Mouse (Mus musculus) neural tube, embryonic 11.5 days (tissue): ENCODE data around the gene Hoxa10. TPM values are rescaled to one million over a fixed set of nuclear protein-coding genes. Genes with fewer than 3 reads are reported as not detected.

Experiments
- ATAC-seq: fragments of 200-750 bp; cut with Nextera tagmentation; 2 replicates; pipeline ENCODE4 v1.8.0; 2017; ENCODE audit warnings: moderate number of reproducible peaks, mild to moderate bottlenecking, moderate TSS enrichment, moderate library complexity; ENCODE audit not compliant: insufficient read depth, low FRiP score, low TSS enrichment
- DNase-seq: peaks from one replicate; pipeline ENCODE4 v3.0.0-alpha.2; 2015; ENCODE audit warnings: low spot score
- H3K27ac ChIP-seq: fragments of 300-500 bp; sonication (generic); 2 replicates; pipeline ENCODE4 v1.5.1; 2014; ENCODE audit warnings: low read depth, mild to moderate bottlenecking, low read length
- H3K27me3 ChIP-seq: fragments of 300-500 bp; sonication (generic); 2 replicates; pipeline ENCODE4 v1.6.1; 2014; ENCODE audit warnings: mild to moderate bottlenecking, low read length, mixed read lengths; ENCODE audit not compliant: control insufficient read depth, insufficient read depth
- H3K36me3 ChIP-seq: fragments of 300-500 bp; sonication (generic); 2 replicates; pipeline ENCODE4 v1.6.1; 2014; ENCODE audit warnings: mild to moderate bottlenecking, low read length, moderate library complexity, mixed read lengths; ENCODE audit not compliant: control insufficient read depth, insufficient read depth
- H3K4me1 ChIP-seq: fragments of 300-500 bp; sonication (generic); 2 replicates; pipeline ENCODE4 v1.6.1; 2014; ENCODE audit warnings: low read length, mixed read lengths; ENCODE audit not compliant: control insufficient read depth, insufficient read depth
- H3K4me2 ChIP-seq: fragments of 300-500 bp; sonication (generic); 2 replicates; pipeline ENCODE4 v1.6.1; 2014; ENCODE audit warnings: low read depth, mild to moderate bottlenecking, moderate library complexity
- H3K4me3 ChIP-seq: fragments of 300-500 bp; sonication (generic); 2 replicates; pipeline ENCODE4 v1.5.1; 2014; ENCODE audit warnings: low read depth, low read length
- H3K9ac ChIP-seq: fragments of 300-500 bp; sonication (generic); 2 replicates; pipeline ENCODE4 v1.6.1; 2014; ENCODE audit warnings: mild to moderate bottlenecking, low read length
- H3K9me3 ChIP-seq: fragments of 300-500 bp; sonication (generic); 2 replicates; pipeline ENCODE4 v1.6.1; 2016; ENCODE audit warnings: low read length; ENCODE audit not compliant: control insufficient read depth
- WGBS: fragments of 180-500 bp; shearing (Covaris S2); extraction: QIAGEN DNeasy Blood & Tissue Kit; methylation state at CpG from one replicate; pipeline ENCODE4 v1.1.7; 2014; 5-methylcytosine and 5-hydroxymethylcytosine counted together
- polyA plus RNA-seq: library from polyadenylated mRNA; unstranded; fragments of >200 nt; fragmentation: Nextera tagmentation; extraction: Ambion mirVana; gene quantifications from 2 replicates; pipeline ENCODE4 v1.2.1, GENCODE M21; 2014

Hoxa10 gene
- polyA plus RNA-seq, 1 experiment from 2014 or later: 72.8 TPM

DNA sequence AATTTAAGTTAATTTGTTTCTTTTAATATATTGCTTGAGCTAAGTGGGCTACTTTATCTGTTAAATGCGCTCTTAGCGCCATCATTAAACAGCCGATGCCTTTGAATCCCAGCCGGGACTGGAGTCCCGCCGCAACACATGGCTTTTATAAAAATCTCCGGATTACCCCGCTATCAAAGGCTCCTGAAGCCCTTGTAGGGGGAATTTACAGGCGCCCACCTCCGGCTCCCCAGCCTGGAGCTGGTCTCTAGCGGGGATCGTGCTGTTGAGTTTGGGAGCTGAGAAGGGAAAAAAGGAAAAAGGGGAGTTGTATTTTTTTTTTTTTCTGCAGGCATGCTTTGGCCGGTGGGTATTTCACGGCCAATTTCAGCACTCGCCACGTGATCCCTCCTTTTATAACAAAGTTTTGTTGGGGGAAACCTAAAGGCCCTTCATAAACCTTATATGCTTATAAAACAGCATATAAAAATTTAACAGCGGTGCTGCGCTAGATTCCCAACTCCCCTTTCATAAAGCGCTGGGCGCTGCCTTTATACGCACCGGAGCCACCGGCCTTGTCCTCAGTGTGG is 3.9 kb upstream of the Hoxa10 start:
- Histone ChIP-seq H3K36me3 (no peaks in the 10 kb centered on the region), H3K4me1 (0 out of 2 replicates have a peak, but pooled peaks cover 4% of the 10 kb centered on the region), H3K27ac (peak overlapping the region; percentile 34; the same call in 1 of the 2 replicates), H3K9ac (peak overlapping the region; percentile 60), H3K4me2 (peak overlapping the region; percentile 47), H3K27me3 (peaks cover 97% of the 10 kb centered on the region), H3K9me3 (no peaks in the 10 kb centered on the region), H3K4me3 (peak overlapping the region; percentile 40)
- WGBS: under 1% methylated on average over 23 of the region's 23 CpGs
- no peak for DNase-seq
- ATAC-seq: no peak

DNA sequence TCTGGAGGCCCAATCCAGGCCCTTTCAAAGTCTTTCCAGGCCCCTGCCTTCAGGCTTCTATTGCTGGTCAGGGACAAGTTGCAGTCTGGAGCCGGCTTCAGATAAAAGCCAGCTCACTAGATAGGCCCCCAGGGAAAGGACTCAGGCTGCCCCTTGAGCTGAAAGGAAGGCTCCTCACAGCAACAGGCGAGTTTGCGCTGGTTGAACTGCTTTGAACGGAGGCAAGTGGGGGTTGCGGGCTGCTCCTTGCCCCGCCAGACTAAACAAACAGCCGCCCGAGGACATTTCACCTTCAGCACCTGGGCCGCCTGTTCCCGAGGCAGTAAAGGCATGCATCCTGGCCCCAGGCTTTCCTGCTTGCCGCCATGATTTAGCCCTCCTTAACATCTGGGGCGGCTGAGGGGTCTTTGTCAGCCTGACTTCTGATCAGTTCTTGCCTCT is 3.0 kb upstream of the Hoxa10 start:
- Histone ChIP-seq H3K27me3 (peaks cover 94% of the 10 kb centered on the region), H3K4me3 (peak overlapping the region; percentile 40), H3K27ac (0 out of 2 replicates have a peak overlapping the region, but pooled peaks have one; percentile 27), H3K4me2 (peak overlapping the region; percentile 47), H3K9me3 (no peaks in the 10 kb centered on the region), H3K4me1 (0 out of 2 replicates have a peak, but pooled peaks cover 4% of the 10 kb centered on the region), H3K9ac (peak overlapping the region; percentile 60), H3K36me3 (no peaks in the 10 kb centered on the region)
- DNase-seq: no peak
- no peak for ATAC-seq
- WGBS: 0% methylated on average over 12 of the region's 12 CpGs

DNA sequence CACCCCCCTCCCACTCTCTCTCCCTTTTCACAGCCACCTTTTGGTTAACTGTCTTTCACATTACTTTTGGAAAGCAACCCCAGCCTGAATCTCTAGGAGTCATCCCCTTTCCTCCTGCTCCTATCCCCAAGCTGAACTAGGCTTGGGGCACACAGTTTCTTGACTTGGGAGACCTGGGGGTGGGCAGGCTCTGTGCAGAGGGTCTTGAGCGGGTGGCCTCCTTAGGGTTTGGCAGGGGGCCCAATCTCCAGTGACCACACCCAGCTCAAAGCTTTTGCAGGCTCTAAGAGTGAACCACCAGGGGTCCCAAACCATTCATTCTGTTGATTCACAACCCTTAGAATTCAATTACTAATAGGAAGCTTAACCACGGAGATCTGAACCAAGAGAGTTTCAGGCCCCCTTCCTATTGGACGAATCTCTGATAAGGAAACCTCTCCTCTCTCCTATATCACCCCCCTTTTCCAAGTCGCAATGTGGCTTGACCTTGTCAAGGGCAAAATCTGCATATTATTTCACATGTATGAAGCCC is 2.2 kb upstream of the Hoxa10 start:
- Histone ChIP-seq H3K36me3 (no peaks in the 10 kb centered on the region), H3K9ac (peak overlapping the region; percentile 60), H3K9me3 (no peaks in the 10 kb centered on the region), H3K27ac (no peak overlapping the region), H3K4me1 (0 out of 2 replicates have a peak, but pooled peaks cover 4% of the 10 kb centered on the region), H3K4me3 (peak overlapping the region; percentile 40), H3K4me2 (peak overlapping the region; percentile 47), H3K27me3 (peaks cover 89% of the 10 kb centered on the region)
- ATAC-seq: no peak
- no peak for DNase-seq
- WGBS: 2% methylated on average over 4 of the region's 4 CpGs

DNA sequence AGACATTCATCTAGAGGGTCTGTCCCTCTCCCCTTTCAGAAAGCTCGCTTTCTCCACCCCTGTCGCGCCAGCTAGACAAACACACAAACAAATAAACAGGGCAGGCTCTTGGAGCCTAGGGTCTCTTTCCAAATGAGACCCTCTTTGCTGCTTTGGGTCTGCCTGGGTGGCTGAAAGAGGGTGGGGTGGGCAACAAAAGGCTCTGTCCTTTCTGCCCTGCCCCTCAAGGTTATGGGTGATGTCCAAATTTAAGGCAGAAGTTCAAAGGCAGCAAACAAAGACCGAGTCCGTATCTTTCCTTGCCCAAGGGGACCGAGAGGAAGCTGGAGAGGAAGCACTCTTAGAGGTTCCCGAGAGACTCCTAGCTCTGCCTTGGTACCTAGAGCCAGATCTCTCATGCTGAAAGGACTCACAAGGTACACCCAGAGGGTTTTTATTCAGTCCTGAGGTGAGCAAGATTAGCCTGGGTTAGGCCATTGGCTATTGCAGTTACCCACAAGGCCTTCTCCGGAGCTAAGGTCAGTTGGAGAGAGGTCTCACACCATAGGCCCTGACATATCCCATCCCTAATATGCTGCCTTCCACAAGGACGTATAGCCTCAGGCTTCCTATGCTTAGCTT is 457 bp upstream of the Hoxa10 start:
- Histone ChIP-seq H3K9ac (peak overlapping the region; percentile 43; the same call in 1 of the 2 replicates), H3K36me3 (no peaks in the 10 kb centered on the region), H3K4me2 (peak overlapping the region; percentile 47), H3K9me3 (no peaks in the 10 kb centered on the region), H3K4me1 (no peaks in the 10 kb centered on the region), H3K4me3 (peak overlapping the region; percentile 65; the same call in 1 of the 2 replicates), H3K27ac (no peak overlapping the region), H3K27me3 (peaks cover 91% of the 10 kb centered on the region)
- ATAC-seq: no peak
- 0% methylated on average over 9 of the region's 9 CpGs for WGBS
- no peak for DNase-seq

DNA sequence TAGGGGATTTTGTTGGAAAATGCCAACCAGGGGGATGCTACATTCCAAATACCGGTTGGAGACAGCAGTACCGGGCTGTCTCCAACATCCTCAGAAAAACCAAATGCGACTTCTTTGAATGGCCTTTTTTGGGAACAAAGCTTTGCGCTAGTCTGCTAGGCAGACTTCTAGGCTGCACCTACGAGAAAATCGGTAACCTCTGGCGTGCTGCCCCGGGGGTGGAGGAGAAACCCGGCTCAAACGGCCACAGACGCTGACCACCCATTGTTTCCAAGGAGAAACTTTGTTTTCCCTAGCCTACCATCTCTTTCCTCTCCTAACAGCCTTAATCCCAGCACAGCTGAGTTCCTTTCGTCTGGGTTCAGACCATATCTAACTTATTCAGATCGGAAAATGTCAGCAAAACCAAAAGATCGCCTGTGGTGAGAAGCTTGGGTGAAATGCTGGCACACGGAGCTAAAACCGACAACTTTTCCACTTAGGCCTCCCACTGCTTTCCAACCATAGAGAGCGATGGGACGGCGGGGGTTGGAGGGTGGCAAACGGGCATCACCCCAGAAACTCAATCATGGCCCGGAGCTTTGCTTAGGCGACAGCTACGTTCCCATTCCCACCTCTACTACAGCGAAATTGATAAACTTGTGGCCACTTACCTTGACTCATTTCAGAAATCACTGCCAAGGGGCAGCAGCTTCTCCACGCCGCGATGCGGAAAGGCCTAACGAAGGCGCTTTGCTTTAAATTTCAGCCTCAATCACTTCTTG is 847 bp downstream of the Hoxa10 start:
- Histone ChIP-seq H3K4me1 (no peaks in the 10 kb centered on the region; the same call in 1 of the 2 replicates), H3K36me3 (no peaks in the 10 kb centered on the region), H3K4me2 (peak overlapping the region; percentile 47), H3K27me3 (peaks cover 91% of the 10 kb centered on the region), H3K4me3 (peak overlapping the region; percentile 65), H3K9ac (peak overlapping the region; percentile 87), H3K9me3 (no peaks in the 10 kb centered on the region), H3K27ac (peak overlapping the region; percentile 90)
- DNase-seq (peak; percentile 45), ATAC-seq (no peak)
- under 1% methylated on average over 30 of the region's 30 CpGs for WGBS

DNA sequence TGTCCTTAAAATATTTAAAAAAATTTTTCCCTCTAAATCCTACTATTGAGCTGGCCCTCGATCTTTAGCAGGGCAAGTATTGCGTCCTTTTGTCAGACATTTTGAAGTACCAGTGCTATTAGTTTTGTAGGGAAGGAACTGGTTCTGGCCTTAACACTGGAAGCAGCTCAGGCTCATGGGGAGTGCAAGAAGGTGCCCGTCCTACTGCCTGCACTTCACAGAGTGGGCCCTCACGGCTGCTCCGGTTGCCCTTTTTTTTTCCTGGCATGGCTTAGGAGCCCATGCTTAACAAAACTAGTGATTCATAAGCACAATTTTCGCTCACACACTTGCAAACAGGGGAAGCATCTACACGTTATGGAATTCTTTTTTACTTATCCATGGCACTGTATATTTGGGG is 1.7 kb downstream of the Hoxa10 start:
- Histone ChIP-seq H3K4me2 (peak overlapping the region; percentile 47), H3K36me3 (no peaks in the 10 kb centered on the region), H3K4me1 (no peaks in the 10 kb centered on the region; the same call in 1 of the 2 replicates), H3K4me3 (peak overlapping the region; percentile 65), H3K9me3 (no peaks in the 10 kb centered on the region), H3K27ac (no peak overlapping the region), H3K27me3 (peaks cover 91% of the 10 kb centered on the region), H3K9ac (peak overlapping the region; percentile 68)
- peak; percentile 54 for DNase-seq
- ATAC-seq: no peak
- 1% methylated on average over 7 of the region's 7 CpGs for WGBS

DNA sequence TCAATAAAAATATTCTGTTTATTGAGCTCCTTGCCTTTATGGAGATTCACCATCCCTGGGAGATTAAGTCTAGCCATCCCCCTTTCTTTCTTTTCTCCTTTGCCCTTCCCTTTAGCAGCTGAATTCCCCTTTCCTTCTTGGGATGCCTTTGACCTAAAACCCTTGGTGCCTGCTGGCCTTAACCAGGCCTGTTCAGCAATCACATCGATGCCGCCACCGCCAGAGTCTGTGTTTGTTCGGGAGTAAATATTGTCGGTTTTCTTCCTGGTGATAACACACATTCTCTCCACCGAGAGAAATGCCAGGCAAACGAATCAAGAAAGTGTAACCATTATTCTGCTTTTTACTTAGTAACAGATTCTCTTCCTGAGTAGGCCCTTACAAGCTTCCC is 2.5 kb downstream of the Hoxa10 start:
- peak overlapping the region; percentile 65 for H3K4me3 ChIP-seq
- H3K4me2 ChIP-seq: peak overlapping the region; percentile 57
- no peaks in the 10 kb centered on the region; the same call in 1 of the 2 replicates for H3K4me1 ChIP-seq
- peaks cover 91% of the 10 kb centered on the region for H3K27me3 ChIP-seq
- ATAC-seq: no peak
- H3K27ac ChIP-seq: no peak overlapping the region; the same call in 1 of the 2 replicates
- no peaks in the 10 kb centered on the region for H3K36me3 ChIP-seq
- DNase-seq: no peak
- WGBS: under 1% methylated on average over 7 of the region's 7 CpGs
- peak overlapping the region; percentile 94 for H3K9ac ChIP-seq
- no peaks in the 10 kb centered on the region for H3K9me3 ChIP-seq

DNA sequence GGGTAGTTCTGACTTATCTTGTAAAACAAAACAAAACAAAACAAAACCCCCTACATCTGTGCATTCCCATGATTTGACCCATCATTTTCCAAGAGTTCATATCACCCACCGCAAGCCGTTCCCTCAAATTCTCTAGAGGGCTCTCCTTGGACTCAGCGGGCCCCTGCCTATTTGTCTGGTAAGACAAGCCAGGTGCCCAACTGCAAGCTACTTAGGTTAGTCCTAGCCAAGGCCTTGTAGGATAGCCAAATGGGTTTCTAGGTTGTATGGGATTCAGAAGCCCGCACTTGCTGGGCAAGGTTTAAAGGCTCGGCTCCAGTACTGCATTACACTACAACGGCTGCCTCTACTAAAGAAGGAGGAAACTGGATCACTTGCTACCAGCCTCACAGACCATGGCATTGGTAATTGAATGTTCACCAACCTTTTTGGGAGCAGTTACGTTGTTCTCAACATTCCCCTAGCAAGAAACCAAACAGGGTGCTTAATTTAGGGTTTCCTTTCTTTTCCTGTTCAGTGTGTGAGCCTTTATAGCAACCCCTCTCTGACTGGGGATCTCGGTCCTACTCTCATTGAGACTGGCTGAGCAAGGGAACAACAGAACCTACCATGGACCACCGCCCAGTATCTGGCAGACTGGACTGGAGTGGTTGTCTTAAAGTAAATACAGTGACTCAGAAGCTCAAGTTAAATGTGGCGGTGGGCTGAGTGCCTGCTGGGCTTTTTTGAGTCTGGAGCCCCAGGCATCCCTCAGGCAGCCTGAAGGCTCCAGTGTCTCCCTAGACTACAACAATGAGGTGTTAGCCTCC is 3.1 kb downstream of the Hoxa10 start:
- peaks cover 89% of the 10 kb centered on the region for H3K27me3 ChIP-seq
- ATAC-seq (no peak), DNase-seq (no peak)
- H3K4me3 ChIP-seq: peak overlapping the region; percentile 65
- peak overlapping the region; percentile 57 for H3K4me2 ChIP-seq
- no peaks in the 10 kb centered on the region for H3K9me3 ChIP-seq
- peak overlapping the region; percentile 94 for H3K9ac ChIP-seq
- H3K4me1 ChIP-seq: no peaks in the 10 kb centered on the region; the same call in 1 of the 2 replicates
- H3K36me3 ChIP-seq: no peaks in the 10 kb centered on the region
- peak overlapping the region; percentile 23; the same call in 1 of the 2 replicates for H3K27ac ChIP-seq
- 3% methylated on average over 10 of the region's 10 CpGs for WGBS
